Mouse (Mus musculus) stomach, embryonic 14.5 days (tissue): Measurements from ENCODE around the gene Kpna4. TPM values are rescaled to one million over a fixed set of nuclear protein-coding genes. Genes with fewer than 3 reads are reported as not detected.
"Not testable (repeated sequence)": the region's sequence is repeated elsewhere in the genome, so short reads cannot be mapped to it uniquely, and the experiment has no call there.

Experiments
- ATAC-seq: fragments of 200-750 bp; cut with Nextera tagmentation; 2 replicates; pipeline ENCODE4 v1.8.0; 2017; ENCODE audit warnings: low read depth, moderate TSS enrichment; ENCODE audit not compliant: insufficient number of reproducible peaks, insufficient read depth, low FRiP score
- H3K27ac ChIP-seq: fragments of 300-500 bp; sonication (generic); 2 replicates; pipeline ENCODE4 v1.5.1; 2014; ENCODE audit warnings: mild to moderate bottlenecking, low read length, moderate library complexity, mixed read lengths
- H3K27me3 ChIP-seq: fragments of 300-500 bp; sonication (generic); 2 replicates; pipeline ENCODE4 v1.6.1; 2014; ENCODE audit warnings: low read length, control low read depth, mixed read lengths; ENCODE audit not compliant: control insufficient read depth, insufficient read depth
- H3K36me3 ChIP-seq: fragments of 300-500 bp; sonication (generic); 2 replicates; pipeline ENCODE4 v1.6.1; 2014; ENCODE audit warnings: mild to moderate bottlenecking, control low read depth, low read length, moderate library complexity, mixed read lengths; ENCODE audit not compliant: control insufficient read depth, insufficient read depth
- H3K4me1 ChIP-seq: fragments of 300-500 bp; sonication (generic); 2 replicates; pipeline ENCODE4 v1.6.1; 2014; ENCODE audit warnings: low read length, control low read depth, mixed read lengths; ENCODE audit not compliant: control insufficient read depth, insufficient read depth
- H3K4me2 ChIP-seq: fragments of 300-500 bp; sonication (generic); replicated peaks from 2 replicates; pipeline ENCODE4 v1.6.1; 2014; ENCODE audit warnings: low read depth, low read length, control low read depth
- H3K4me3 ChIP-seq: fragments of 300-500 bp; sonication (generic); 2 replicates; pipeline ENCODE4 v1.5.1; 2014; ENCODE audit warnings: low read depth, low read length, control low read depth
- H3K9ac ChIP-seq: fragments of 300-500 bp; sonication (generic); replicated peaks from 2 replicates; pipeline ENCODE4 v1.6.1; 2014; ENCODE audit warnings: low read depth, mild to moderate bottlenecking, control low read depth, low read length, moderate library complexity, mixed read lengths
- H3K9me3 ChIP-seq: fragments of 300-500 bp; sonication (generic); 2 replicates; pipeline ENCODE4 v1.6.1; 2016; ENCODE audit warnings: low read depth, low read length, control low read depth; ENCODE audit not compliant: control insufficient read depth
- WGBS: fragments of 180-500 bp; shearing (Covaris S2); extraction: QIAGEN DNeasy Blood & Tissue Kit; methylation state at CpG from one replicate; pipeline ENCODE4 v1.1.7; 2014; 5-methylcytosine and 5-hydroxymethylcytosine counted together
- polyA plus RNA-seq: library from polyadenylated mRNA; unstranded; fragments of >200 nt; fragmentation: Nextera tagmentation; extraction: Ambion mirVana; gene quantifications from 2 replicates; pipeline ENCODE4 v1.2.1, GENCODE M21; 2014

Kpna4 gene
- polyA plus RNA-seq, 1 experiment from 2014 or later, result 33.6 TPM

- peaks cover 52% of the 10 kb centered on the region for H3K36me3 ChIP-seq
- H3K9ac ChIP-seq, H3K9me3 ChIP-seq, H3K4me3 ChIP-seq, H3K4me1 ChIP-seq, H3K27ac ChIP-seq, H3K27me3 ChIP-seq, ATAC-seq, H3K4me2 ChIP-seq: not testable (repeated sequence)
- WGBS, result 95% methylated on average over 2 of the region's 2 CpGs
Observed at GRCm38 (mm10) chr3:69018635-69019034, 108.3 kb downstream of the Kpna4 start.

DNA sequence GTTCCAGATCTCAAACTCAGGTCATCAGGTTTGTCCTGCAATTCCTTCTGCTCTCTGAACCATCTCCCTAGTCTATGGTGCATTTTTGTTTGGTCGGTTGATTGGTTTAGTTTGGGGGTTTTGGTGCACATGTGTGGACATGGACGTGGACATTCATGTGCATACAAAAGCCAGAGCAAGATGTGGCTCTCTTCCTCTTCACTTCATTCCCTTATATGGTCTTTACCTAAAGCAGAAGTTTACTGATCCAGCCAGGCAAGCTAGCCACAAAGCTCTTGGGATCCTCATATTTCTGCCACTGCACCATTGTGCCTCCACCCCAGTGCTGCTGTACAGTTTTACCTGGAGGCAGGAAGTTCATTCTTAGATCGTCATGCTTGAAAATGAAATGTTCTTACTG lies 109.7 kb downstream of the Kpna4 start:
- H3K27me3 ChIP-seq, result no peaks in the 10 kb centered on the region
- no peak overlapping the region for H3K9ac ChIP-seq
- H3K9me3 ChIP-seq, result no peaks in the 10 kb centered on the region
- 85% methylated on average over 3 of the region's 3 CpGs for WGBS
- peaks cover 49% of the 10 kb centered on the region for H3K36me3 ChIP-seq
- H3K27ac ChIP-seq, result no peak overlapping the region
- H3K4me3 ChIP-seq, result no peak overlapping the region
- ATAC-seq, result no peak
- no peaks in the 10 kb centered on the region for H3K4me1 ChIP-seq
- no peak overlapping the region for H3K4me2 ChIP-seq

Other genes with a start within 250 kb of the Kpna4 start
- 16.9 and 17.6 TPM in 2 replicates for gene Ift80, start 122.5 kb downstream of the Kpna4 start, polyA plus RNA-seq
- gene Smc4, start 122.4 kb downstream of the Kpna4 start, polyA plus RNA-seq, result 152 and 154 TPM in 2 replicates
- 103 and 109 TPM in 2 replicates for gene Trim59, start 82.4 kb downstream of the Kpna4 start, polyA plus RNA-seq
- gene Arl14, start 95.3 kb upstream of the Kpna4 start, polyA plus RNA-seq, result 11.7 and 12.2 TPM in 2 replicates
- gene Ppm1l, start 189.7 kb upstream of the Kpna4 start, polyA plus RNA-seq, result 8.0 and 10.4 TPM in 2 replicates